Mouse (Mus musculus) hindlimb bud, embryonic 11.5 days (tissue): ENCODE results near the gene Itga6.

Source experiments
- DNase-seq: peaks from one replicate; pipeline ENCODE4 v3.0.0-alpha.2; 2012; ENCODE audit warnings: low read depth, low spot score; ENCODE audit errors: extremely low spot score

Gene Itga6

GRCm38 (mm10) chr2:71760091-71760490 is 14.7 kb downstream of the Itga6 start:
- DNase-seq: no peak

DNA sequence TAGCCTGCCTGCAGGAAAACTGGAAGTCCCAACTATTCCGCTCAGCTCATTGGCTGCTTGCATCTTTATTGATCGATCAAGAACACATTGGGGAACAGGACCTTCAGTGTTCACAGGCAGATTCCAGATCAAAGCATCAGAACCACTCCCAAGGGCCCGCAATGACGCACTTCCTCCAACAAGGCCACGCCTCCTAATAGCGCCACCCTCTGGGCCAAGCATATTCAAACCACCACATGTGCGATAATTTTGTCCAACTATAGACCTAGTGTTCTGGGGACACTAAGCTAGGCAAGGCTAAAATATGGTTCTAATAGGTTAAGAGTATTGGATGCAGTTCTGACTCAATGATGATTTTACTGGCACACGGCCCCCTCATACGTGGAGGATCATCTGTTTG is 15.7 kb downstream of the Itga6 start:
- no peak for DNase-seq

DNA sequence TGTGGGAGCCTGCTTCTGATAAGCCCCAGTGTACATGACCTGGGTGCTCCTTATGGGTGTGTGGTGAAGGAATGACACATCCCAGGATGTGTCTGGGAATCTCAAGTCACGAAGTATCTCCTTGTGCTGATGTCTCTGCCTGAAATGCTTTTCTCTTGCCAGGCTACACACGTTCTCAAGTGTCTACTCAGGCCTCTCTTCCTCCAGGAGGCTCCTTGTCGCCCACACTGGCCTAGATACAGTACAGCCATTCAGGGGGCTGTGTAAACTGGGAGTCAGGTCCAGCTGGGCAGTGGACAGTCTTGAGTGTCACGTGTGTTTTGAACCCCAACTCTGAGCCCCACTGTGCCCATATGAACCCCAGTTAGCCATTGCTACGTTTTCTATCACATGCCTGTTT is 19.1 kb downstream of the Itga6 start:
- DNase-seq: no peak

GRCm38 (mm10) chr2:71764961-71765735 is 19.7 kb downstream of the Itga6 start:
- DNase-seq: no peak

DNA sequence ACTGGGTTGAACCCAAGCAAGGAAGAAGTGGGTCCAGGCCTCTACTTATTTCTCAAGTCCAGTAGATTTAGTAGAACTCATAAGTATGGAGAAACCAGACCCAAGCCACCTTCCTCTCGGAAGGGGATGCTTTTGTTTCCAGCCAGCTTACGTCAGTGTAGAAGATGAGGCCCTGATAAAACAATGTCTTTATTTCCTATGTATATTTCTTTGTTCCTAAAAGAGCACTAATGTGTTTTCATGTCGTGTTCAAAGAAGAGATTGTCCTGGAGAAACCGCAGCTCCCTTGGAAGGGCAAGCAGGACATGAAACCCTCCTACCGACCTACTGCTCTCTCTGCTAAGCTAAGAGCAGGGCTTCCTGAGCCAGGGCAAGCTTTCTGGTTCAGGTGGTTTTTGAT is 20.6 kb downstream of the Itga6 start:
- DNase-seq: no peak

- no peak for DNase-seq
These were observed 21.7 kb downstream of the Itga6 start for GRCm38 (mm10) chr2:71767019-71767610.

GRCm38 (mm10) chr2:71771762-71772161 is 26.3 kb downstream of the Itga6 start:
- no peak for DNase-seq

DNA sequence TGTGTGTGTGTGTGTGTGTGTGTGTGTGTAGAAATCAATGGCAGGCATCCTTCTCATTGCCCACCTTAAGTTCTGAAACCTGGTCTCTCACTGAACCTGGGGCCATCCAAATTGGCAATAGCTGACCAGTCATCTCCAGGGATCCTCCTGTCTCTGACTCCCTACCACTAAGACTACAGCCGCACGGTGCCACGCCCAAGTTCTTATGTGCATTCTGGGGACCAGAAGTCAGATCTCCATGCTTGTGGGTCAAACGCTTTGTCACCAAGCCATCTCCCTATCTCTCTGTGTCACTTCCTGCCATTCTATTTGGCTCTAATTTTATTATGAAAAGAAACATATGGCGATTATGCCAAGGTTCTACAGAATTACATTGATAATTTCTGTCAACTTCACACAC is 28.3 kb downstream of the Itga6 start:
- no peak for DNase-seq

- DNase-seq: no peak
These were observed 29.0 kb downstream of the Itga6 start for GRCm38 (mm10) chr2:71774246-71774951.

DNA sequence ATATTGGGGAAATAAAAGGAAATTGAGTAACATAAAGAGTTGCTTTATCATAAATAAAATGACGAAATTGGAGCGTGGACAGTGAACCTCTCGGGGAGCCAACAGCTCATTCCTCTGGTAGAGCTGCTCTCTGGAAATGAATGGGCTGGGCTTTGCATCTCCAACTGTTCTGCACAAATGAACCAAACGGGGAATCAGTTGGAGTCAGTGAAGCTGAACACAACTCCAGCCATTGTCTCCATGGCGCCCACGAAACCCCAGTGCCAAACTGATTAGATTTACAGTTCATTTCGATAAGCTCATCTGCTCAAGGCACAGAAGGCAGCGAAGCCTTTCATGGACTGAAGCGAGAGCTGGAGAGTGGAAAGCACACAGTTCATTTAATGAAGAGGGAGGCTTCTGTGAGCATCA is 29.8 kb downstream of the Itga6 start:
- DNase-seq: no peak

DNA sequence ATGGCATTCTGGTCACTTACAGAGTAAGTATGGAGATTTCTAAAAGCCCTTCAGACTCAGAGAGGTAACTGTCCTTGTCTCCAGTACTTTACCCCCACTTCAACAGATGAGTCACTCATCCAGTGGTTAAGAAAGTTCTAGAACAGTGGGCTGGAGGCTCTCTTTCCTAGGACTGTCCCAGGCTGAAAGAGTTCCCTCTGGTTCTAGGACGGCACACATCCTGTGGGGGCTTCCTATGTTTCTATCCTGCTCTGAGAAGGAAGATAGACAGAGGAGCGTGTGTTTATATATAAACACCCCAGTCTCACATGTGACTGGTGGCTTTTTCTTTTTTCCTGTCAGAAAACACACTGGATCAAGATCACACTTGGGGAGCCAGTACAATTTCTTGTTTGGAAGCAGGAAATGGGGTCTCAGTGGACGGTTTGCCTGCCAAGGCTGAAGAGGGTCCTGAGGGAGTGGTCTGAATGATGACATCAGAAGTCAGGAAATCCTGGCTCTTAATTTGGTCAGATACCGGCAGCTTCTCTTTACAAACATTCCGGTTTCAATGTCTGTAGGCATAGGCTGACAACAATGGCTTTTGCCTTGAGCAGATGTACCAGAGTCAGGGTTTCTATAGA is 34.0 kb downstream of the Itga6 start:
- no peak for DNase-seq

DNA sequence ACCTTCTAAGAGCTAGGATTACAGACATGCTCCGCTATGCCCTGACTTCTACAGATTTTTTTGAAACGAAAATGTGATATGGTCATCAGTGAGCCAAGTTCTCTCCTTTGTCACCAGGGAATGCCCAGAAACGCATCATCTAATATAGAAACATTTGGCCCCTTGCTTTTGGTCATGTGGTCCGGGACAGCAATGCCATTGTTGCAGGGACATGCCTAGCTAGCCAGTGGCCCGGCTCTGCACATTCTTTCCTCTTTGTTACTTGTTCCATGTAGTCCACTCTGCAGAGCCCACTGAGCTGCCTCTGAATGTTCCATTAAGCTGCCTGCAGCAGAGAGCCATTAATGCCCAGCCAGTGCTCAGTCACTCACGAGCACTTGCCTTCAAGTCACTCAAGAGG is 34.6 kb downstream of the Itga6 start:
- no peak for DNase-seq

- no peak for DNase-seq
These were observed 39.8 kb downstream of the Itga6 start for GRCm38 (mm10) chr2:71785260-71785659.

DNA sequence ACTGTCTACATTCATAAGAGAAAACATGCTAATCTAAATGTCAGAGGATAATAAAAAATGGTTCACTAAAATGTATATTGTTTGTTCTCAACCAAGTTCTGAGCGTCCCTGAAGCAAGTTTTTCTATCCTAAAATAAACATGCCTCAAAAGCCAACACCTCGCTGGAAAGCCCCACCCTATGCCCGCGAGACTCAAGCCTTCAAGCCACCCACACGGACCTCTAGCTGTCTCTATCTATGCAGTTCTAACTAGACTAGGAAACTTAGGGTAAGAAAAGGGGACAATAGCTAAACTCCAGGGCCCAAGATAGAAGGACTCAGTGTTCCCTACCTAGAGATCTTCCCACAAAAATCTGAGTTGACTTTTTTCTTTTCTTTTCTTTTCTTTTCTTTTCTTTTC is 40.6 kb downstream of the Itga6 start:
- no peak for DNase-seq

DNA sequence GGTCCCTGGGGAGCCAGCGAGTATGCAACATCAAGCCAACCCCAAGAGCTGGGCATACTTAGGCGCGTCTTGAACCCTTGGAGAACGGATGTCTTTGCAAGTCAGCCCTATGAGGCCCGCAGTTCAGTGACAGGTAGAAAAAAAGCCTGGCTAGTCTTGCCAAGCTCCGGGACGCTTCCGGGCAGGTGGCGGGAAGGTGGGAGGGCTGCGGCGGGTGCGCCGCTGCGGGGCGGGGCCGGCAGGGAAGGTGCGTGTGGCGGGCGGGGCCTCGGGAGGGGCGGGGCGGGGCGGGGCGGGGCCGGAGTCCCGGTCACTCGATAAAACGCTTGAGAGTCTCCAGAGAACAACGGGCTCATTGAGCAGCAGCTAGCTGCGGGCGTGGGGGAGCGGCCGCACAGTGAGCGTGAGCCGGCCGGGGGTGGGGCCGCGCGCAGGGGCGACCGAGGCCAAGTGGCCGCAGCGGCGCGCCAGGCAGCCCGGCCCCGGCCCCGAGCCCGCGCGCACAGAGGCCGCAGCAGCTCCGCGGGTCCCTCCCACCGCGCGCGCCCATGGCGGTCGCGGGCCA is 41.3 kb downstream of the Itga6 start:
- DNase-seq: no peak

DNA sequence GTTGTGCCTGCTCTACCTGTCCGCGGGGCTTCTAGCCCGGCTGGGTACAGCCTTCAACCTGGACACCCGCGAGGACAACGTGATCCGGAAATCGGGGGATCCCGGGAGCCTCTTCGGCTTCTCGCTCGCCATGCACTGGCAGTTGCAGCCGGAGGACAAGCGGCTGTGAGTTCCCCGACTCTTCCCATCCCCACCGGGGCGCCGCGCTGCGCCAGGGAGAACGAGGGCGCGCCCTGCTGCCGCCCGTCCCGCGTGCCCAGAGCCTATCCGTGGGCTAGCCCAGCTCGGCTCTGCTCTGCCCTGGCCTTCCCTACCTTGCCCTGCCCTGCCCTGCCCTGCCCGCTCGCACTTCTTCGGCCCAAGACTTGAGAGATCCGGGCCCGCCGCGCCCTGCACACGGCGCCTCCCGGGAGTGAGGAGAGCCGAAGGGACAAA is 41.8 kb downstream of the Itga6 start:
- DNase-seq: no peak

- no peak for DNase-seq
These were observed 42.4 kb downstream of the Itga6 start for GRCm38 (mm10) chr2:71787591-71788460.

GRCm38 (mm10) chr2:71790752-71791151 is 45.3 kb downstream of the Itga6 start:
- no peak for DNase-seq

DNA sequence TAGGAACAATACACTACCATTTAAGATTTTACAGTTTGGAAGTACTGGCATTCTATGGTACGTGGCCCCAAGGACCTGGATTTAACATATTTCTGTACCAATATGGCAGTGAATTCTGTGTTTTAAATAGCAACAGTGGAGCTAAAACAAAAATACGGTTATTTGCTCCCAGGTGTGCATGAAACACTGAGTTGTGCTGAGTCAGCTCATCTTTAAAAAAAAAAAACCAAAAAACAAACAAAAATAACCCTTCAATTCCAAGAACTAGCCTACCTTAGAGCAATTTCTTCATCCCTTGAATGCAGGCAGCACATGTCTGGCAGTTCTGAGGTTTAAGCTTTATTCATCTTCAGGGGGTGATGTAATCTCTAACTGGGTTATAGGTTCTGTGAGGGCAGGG is 45.8 kb downstream of the Itga6 start:
- no peak for DNase-seq

DNA sequence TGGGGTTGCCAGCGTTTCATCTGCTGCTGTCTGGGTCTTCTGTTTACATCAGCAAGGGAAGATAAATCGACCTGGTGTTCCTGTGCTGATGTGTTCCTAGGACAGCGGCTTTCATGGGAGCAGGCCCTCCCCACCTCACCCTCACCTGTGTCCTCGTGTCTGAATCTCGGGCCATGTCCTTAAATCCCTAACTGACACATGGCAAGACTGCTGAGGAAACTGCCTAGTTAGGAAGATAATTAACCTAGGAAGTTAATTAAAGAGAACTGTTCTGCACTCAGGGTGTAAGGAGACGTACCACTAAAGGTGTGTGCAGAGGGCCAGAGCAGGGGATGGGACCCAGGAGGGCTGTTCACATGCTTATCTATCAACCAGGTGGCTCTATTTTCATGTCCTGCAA is 48.7 kb downstream of the Itga6 start:
- DNase-seq: no peak
